ENCODE assay signal across 8 mouse cellular contexts in the genomic region with DNA sequence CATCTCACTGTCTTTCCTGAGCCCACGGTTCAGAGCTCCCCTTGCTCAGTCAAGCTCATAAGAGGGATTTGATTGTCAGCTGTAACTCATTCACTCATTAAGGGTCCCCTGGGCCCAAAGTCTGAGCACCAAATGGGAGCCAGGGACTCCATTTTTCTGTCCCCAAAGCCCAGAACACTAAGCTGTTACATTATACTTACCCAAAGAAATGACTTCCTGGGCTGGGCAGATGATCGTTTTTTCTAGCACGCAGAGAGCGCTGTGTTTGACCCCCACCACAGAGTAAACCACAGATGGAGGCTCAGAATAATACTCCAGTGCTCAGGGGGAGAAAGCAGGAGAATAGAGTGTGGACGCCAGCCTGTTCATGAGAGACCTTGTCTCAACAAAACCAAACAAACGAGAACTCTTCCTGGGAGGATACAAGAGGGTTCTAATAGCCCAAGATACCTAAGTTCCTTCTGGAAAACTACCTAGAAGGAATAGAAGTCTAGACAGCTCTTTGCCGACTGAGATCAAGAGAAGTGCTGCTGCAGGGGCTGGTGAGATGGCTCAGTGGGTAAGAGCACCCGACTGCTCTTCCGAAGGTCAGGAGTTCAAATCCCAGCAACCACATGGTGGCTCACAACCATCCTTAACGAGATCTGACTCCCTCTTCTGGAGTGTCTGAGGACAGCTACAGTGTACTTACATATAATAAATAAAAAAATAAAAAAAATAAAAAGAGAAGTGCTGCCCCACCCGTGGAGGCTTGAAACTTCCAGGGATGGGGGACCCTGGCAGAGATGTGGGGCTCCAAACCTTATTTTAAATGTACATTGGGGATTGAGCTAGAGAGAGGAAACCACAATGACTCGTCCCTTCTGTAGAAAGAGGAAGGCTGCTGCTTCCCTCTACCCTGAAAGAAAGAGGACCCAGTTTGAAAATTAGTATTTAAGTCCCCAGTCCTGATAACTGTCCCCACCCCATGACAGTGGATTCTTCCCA. TPM values are rescaled to one million over a fixed set of nuclear protein-coding genes. Genes with fewer than 3 reads are reported as not detected.
DNase-seq lines count a peak whose midpoint lies in the region; ATAC-seq lines count a peak whose summit lies in the region.

No protein-coding gene starts in this region.

- H3K27me3 ChIP-seq in lung, embryonic 15.5 days, result no peaks in the 10 kb centered on the region
- H3K27me3 ChIP-seq in embryonic facial prominence, embryonic 15.5 days, result no peaks in the 10 kb centered on the region
- no peaks in the 10 kb centered on the region for H3K27me3 ChIP-seq in limb, embryonic 12.5 days

- WGBS in lung, embryonic 15.5 days, result 49% methylated on average over 12 of the region's 12 CpGs
- WGBS in embryonic facial prominence, embryonic 15.5 days, result 46% methylated on average over 12 of the region's 12 CpGs
- WGBS in limb, embryonic 12.5 days, result 60% methylated on average over 12 of the region's 12 CpGs

- H3K36me3 ChIP-seq in lung, embryonic 15.5 days, result no peaks in the 10 kb centered on the region
- no peaks in the 10 kb centered on the region for H3K36me3 ChIP-seq in embryonic facial prominence, embryonic 15.5 days
- no peaks in the 10 kb centered on the region for H3K36me3 ChIP-seq in limb, embryonic 12.5 days

- peak overlapping the region; percentile 83 for H3K27ac ChIP-seq in lung, embryonic 15.5 days
- H3K27ac ChIP-seq in embryonic facial prominence, embryonic 15.5 days (replicated peaks), result peak overlapping the region; percentile 68
- peak overlapping the region; percentile 60 for H3K27ac ChIP-seq in limb, embryonic 12.5 days

- peaks cover 58% of the 10 kb centered on the region for H3K4me1 ChIP-seq in lung, embryonic 15.5 days
- peaks cover 50% of the 10 kb centered on the region for H3K4me1 ChIP-seq in embryonic facial prominence, embryonic 15.5 days
- H3K4me1 ChIP-seq in limb, embryonic 12.5 days (replicated peaks), result peaks cover 31% of the 10 kb centered on the region

- peak overlapping the region; percentile 64 for H3K4me2 ChIP-seq in lung, embryonic 15.5 days
- H3K4me2 ChIP-seq in embryonic facial prominence, embryonic 15.5 days (replicated peaks), result peak overlapping the region; percentile 88
- peak overlapping the region; percentile 91 for H3K4me2 ChIP-seq in limb, embryonic 12.5 days

- peak overlapping the region; percentile 54 for H3K9ac ChIP-seq in lung, embryonic 15.5 days
- no peak overlapping the region for H3K9ac ChIP-seq in embryonic facial prominence, embryonic 15.5 days
- H3K9ac ChIP-seq in limb, embryonic 12.5 days (replicated peaks), result peak overlapping the region; percentile 76; the same call in 1 of the 2 replicates

- no peak for DNase-seq in lung, postnatal 14 days
- DNase-seq in layer of hippocampus, adult 8-10 months (ENCODE audit: low spot score in 2 of 2), result no peak
- no peak for DNase-seq in frontal cortex, postnatal 10 days (ENCODE audit: low spot score in 2 of 2)
- DNase-seq in spleen, adult 18-20 months, result no peak

- peak overlapping the region; percentile 57 for H3K4me3 ChIP-seq in lung, embryonic 15.5 days
- peak overlapping the region; percentile 75 for H3K4me3 ChIP-seq in embryonic facial prominence, embryonic 15.5 days (replicated peaks)
- peak overlapping the region; percentile 79 for H3K4me3 ChIP-seq in limb, embryonic 12.5 days (replicated peaks)

- no peak for ATAC-seq in lung, embryonic 15.5 days (ENCODE audit: borderline replicate concordance, extremely low read depth, low FRiP score, low TSS enrichment)
- ATAC-seq in embryonic facial prominence, embryonic 15.5 days (ENCODE audit: insufficient number of reproducible peaks, low FRiP score, low TSS enrichment, low read depth), result no peak
- no peak for ATAC-seq in limb, embryonic 12.5 days (ENCODE audit: insufficient number of reproducible peaks, insufficient read depth, low FRiP score, low TSS enrichment, low read depth)
- ATAC-seq in neutrophil, adult 5-6 weeks (ENCODE audit: extremely low read depth, insufficient number of reproducible peaks, low FRiP score, poor library complexity, severe bottlenecking), result peak; percentile 30; the same call in 1 of the 2 replicates

- H3K9me3 ChIP-seq in lung, embryonic 15.5 days, result no peaks in the 10 kb centered on the region
- no peaks in the 10 kb centered on the region for H3K9me3 ChIP-seq in embryonic facial prominence, embryonic 15.5 days (replicated peaks)
- H3K9me3 ChIP-seq in limb, embryonic 12.5 days, result no peaks in the 10 kb centered on the region

RNA-seq across cellular contexts. Expression of a gene that starts 1.0 kb away (rescaled TPM):
- 57.9 and 61.7 TPM in 2 replicates for polyA plus RNA-seq in lung, embryonic 15.5 days (2015; fragmentation: Nextera tagmentation; extraction: Ambion mirVana)
- 56.1 and 63.5 TPM in 2 replicates for polyA plus RNA-seq in embryonic facial prominence, embryonic 15.5 days (2015; fragmentation: Nextera tagmentation; extraction: Ambion mirVana)
- 54.1 and 56.2 TPM in 2 replicates for polyA plus RNA-seq in limb, embryonic 12.5 days (2016; fragmentation: Nextera tagmentation; extraction: Ambion mirVana)
- 483 and 502 TPM in 2 replicates for total RNA-seq in neutrophil, adult 5-6 weeks (2017)
- total RNA-seq in layer of hippocampus, adult 8-10 months (2022), result 10 to 100 TPM; 31.3 to 44.6 (median 34.3) TPM

RNA-seq across cellular contexts. Expression of a gene that starts 27.1 kb away (rescaled TPM):
- 17.4 and 17.8 TPM in 2 replicates for polyA plus RNA-seq in lung, embryonic 15.5 days (2015; fragmentation: Nextera tagmentation; extraction: Ambion mirVana)
- polyA plus RNA-seq in embryonic facial prominence, embryonic 15.5 days (2015; fragmentation: Nextera tagmentation; extraction: Ambion mirVana), result 15.8 and 18.6 TPM in 2 replicates
- polyA plus RNA-seq in limb, embryonic 12.5 days (2016; fragmentation: Nextera tagmentation; extraction: Ambion mirVana), result 20.3 and 21.7 TPM in 2 replicates
- 13.0 and 13.5 TPM in 2 replicates for total RNA-seq in neutrophil, adult 5-6 weeks (2017)
- 10 to 100 TPM; 13.0 to 15.2 (median 14.2) TPM for total RNA-seq in layer of hippocampus, adult 8-10 months (2022)
